Mouse (Mus musculus) thymus, postnatal 25 days (tissue): Measurements from ENCODE around the gene Prelp.
"Not testable (repeated sequence)": the region's sequence is repeated elsewhere in the genome, so short reads cannot be mapped to it uniquely, and the experiment has no call there.

Source experiments
- DNase-seq: peaks from one replicate; pipeline ENCODE4 v3.0.0; 2022

Prelp gene

GRCm38 (mm10) chr1:133921304-133921751 lies at the start of gene Prelp:
Gene Prelp (minus strand): TSS chr1:133921414.
- no peak for DNase-seq

- DNase-seq = no peak
These were observed 48.2 kb upstream of the Prelp start for GRCm38 (mm10) chr1:133969427-133969826.

GRCm38 (mm10) chr1:133968788-133969325 lies 47.6 kb upstream of the Prelp start:
- DNase-seq = no peak

- DNase-seq = no peak
These were observed 46.3 kb upstream of the Prelp start for GRCm38 (mm10) chr1:133967481-133968017.

GRCm38 (mm10) chr1:133966044-133966443 lies 44.8 kb upstream of the Prelp start:
- DNase-seq = no peak

GRCm38 (mm10) chr1:133965298-133965697 lies 44.1 kb upstream of the Prelp start:
- no peak for DNase-seq

- no peak for DNase-seq
These were observed 43.5 kb upstream of the Prelp start for GRCm38 (mm10) chr1:133964742-133965141.

- not testable (repeated sequence) for DNase-seq
These were observed 42.4 kb upstream of the Prelp start for GRCm38 (mm10) chr1:133963578-133963977.

GRCm38 (mm10) chr1:133963128-133963527 lies 41.9 kb upstream of the Prelp start:
- not testable (repeated sequence) for DNase-seq

- no peak for DNase-seq
These were observed 40.3 kb upstream of the Prelp start for GRCm38 (mm10) chr1:133961281-133962134.

- no peak for DNase-seq
These were observed 38.3 kb upstream of the Prelp start for GRCm38 (mm10) chr1:133959521-133959920.

GRCm38 (mm10) chr1:133954009-133954408 lies 32.8 kb upstream of the Prelp start:
- no peak for DNase-seq

- DNase-seq = no peak
These were observed 32.1 kb upstream of the Prelp start for GRCm38 (mm10) chr1:133953261-133953742.

- no peak for DNase-seq
These were observed 30.4 kb upstream of the Prelp start for GRCm38 (mm10) chr1:133951598-133951997.

GRCm38 (mm10) chr1:133950061-133950782 lies 29.0 kb upstream of the Prelp start:
- no peak for DNase-seq

GRCm38 (mm10) chr1:133945106-133945505 lies 23.9 kb upstream of the Prelp start:
- no peak for DNase-seq

GRCm38 (mm10) chr1:133941904-133942303 lies 20.7 kb upstream of the Prelp start:
- no peak for DNase-seq

GRCm38 (mm10) chr1:133941158-133941860 lies 20.1 kb upstream of the Prelp start:
- DNase-seq = no peak

GRCm38 (mm10) chr1:133940481-133941092 lies 19.4 kb upstream of the Prelp start:
- DNase-seq = no peak

GRCm38 (mm10) chr1:133939708-133940107 lies 18.5 kb upstream of the Prelp start:
- no peak for DNase-seq

- no peak for DNase-seq
These were observed 15.0 kb upstream of the Prelp start for GRCm38 (mm10) chr1:133936169-133936568.

GRCm38 (mm10) chr1:133934354-133934963 lies 13.2 kb upstream of the Prelp start:
- DNase-seq = no peak
